Mouse (Mus musculus): ENCODE results near the gene Aqr.

- TF ChIP-seq CTCF (IDR thresholded peaks at IDR 0.05; ENCODE audit: low read depth): no peak
- TF ChIP-seq EP300 (IDR thresholded peaks at IDR 0.05; ENCODE audit: low read depth): no peak
Measured at GRCm38 (mm10) chr2:114196421-114196820, 9.6 kb upstream of the Aqr start.

Measured in heart, postnatal 0 days (tissue).